Mouse (Mus musculus) neural tube, embryonic 14.5 days (tissue): ENCODE results near the gene Pdss2. TPM values are rescaled to one million over a fixed set of nuclear protein-coding genes. Genes with fewer than 3 reads are reported as not detected.

ENCODE experiments used
- ATAC-seq: fragments of 200-750 bp; cut with Nextera tagmentation; 2 replicates; pipeline ENCODE4 v1.8.0; 2017; ENCODE audit warnings: low read depth, mild to moderate bottlenecking, moderate TSS enrichment, moderate library complexity
- H3K27ac ChIP-seq: fragments of 300-500 bp; sonication (generic); 2 replicates; pipeline ENCODE4 v1.5.1; 2014; ENCODE audit warnings: low read depth, mild to moderate bottlenecking, control low read depth, low read length, moderate library complexity, mixed read lengths
- H3K27me3 ChIP-seq: fragments of 300-500 bp; sonication (generic); 2 replicates; pipeline ENCODE4 v1.6.1; 2014; ENCODE audit warnings: low read length; ENCODE audit not compliant: control insufficient read depth, insufficient read depth
- H3K36me3 ChIP-seq: fragments of 300-500 bp; sonication (generic); 2 replicates; pipeline ENCODE4 v1.6.1; 2014; ENCODE audit warnings: low read length, mixed read lengths; ENCODE audit not compliant: control insufficient read depth, insufficient read depth
- H3K4me1 ChIP-seq: fragments of 300-500 bp; sonication (generic); 2 replicates; pipeline ENCODE4 v1.6.1; 2014; ENCODE audit warnings: low read length; ENCODE audit not compliant: control insufficient read depth, insufficient read depth
- H3K4me2 ChIP-seq: fragments of 300-500 bp; sonication (generic); 2 replicates; pipeline ENCODE4 v1.6.1; 2014; ENCODE audit warnings: mild to moderate bottlenecking, low read depth, low read length, control low read depth
- H3K4me3 ChIP-seq: fragments of 300-500 bp; sonication (generic); 2 replicates; pipeline ENCODE4 v1.5.1; 2014; ENCODE audit warnings: low read depth, low read length, control low read depth, mixed read lengths
- H3K9ac ChIP-seq: fragments of 300-500 bp; sonication (generic); replicated peaks from 2 replicates; pipeline ENCODE4 v1.6.1; 2014; ENCODE audit warnings: low read depth, mild to moderate bottlenecking, control low read depth, low read length, mixed read lengths
- H3K9me3 ChIP-seq: fragments of 300-500 bp; sonication (generic); 2 replicates; pipeline ENCODE4 v1.6.1; 2016; ENCODE audit warnings: low read length; ENCODE audit not compliant: control insufficient read depth
- WGBS: fragments of 180-500 bp; shearing (Covaris S2); extraction: QIAGEN DNeasy Blood & Tissue Kit; methylation state at CpG from one replicate; pipeline ENCODE4 v1.1.7; 2014; 5-methylcytosine and 5-hydroxymethylcytosine counted together
- polyA plus RNA-seq: library from polyadenylated mRNA; unstranded; fragments of >200 nt; fragmentation: Nextera tagmentation; extraction: Ambion mirVana; gene quantifications from 2 replicates; pipeline ENCODE4 v1.2.1, GENCODE M21; 2014

The Pdss2 gene
- polyA plus RNA-seq = 14.4 and 17.3 TPM in 2 replicates

- H3K4me1 ChIP-seq = peaks cover 8% of the 10 kb centered on the region; the same call in 1 of the 2 replicates
- H3K9me3 ChIP-seq = no peaks in the 10 kb centered on the region
- H3K36me3 ChIP-seq = no peaks in the 10 kb centered on the region
- WGBS = under 1% methylated on average over 50 of the region's 50 CpGs
- peak within 1 kb of the TSS; percentile 91 for H3K4me3 ChIP-seq
- H3K4me2 ChIP-seq = peak within 1 kb of the TSS; percentile 84
- peak; percentile 98 for ATAC-seq
- H3K27me3 ChIP-seq = no peaks in the 10 kb centered on the region
- peak within 1 kb of the TSS; percentile 94 for H3K27ac ChIP-seq
- H3K9ac ChIP-seq = peak within 1 kb of the TSS; percentile 92
Observed at GRCm38 (mm10) chr10:43220910-43221625, at the start of gene Pdss2. TSS of gene Pdss2 (plus strand) at chr10:43221486.

- peak overlapping the region; percentile 96 for H3K4me2 ChIP-seq
- no peaks in the 10 kb centered on the region for H3K36me3 ChIP-seq
- no peak for ATAC-seq
- peak overlapping the region; percentile 83 for H3K9ac ChIP-seq
- peaks cover 28% of the 10 kb centered on the region for H3K4me1 ChIP-seq
- H3K9me3 ChIP-seq = no peaks in the 10 kb centered on the region
- WGBS = 4% methylated on average over 7 of the region's 7 CpGs
- peak overlapping the region; percentile 84 for H3K4me3 ChIP-seq
- H3K27me3 ChIP-seq = no peaks in the 10 kb centered on the region
- no peak overlapping the region for H3K27ac ChIP-seq
Observed at GRCm38 (mm10) chr10:43172066-43172465, 49.2 kb upstream of the Pdss2 start.

DNA sequence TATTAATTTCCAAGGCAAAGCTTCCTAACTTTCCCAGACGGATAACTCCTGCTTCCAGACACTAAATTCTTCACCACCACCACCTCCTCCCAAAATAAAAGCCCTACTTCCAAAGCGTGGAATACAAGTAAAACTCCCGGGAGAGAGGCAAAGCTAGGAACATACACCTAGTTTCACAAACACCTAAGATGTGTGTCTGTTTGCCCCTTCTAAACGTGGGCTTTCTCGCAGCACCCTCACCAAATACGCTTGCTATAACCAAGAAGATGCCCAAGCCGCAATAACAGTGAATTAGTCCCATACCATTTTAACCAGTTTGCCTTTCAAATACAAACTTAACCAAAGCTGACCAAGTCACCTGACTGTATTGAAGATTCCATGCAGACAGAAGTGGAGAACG lies 48.7 kb upstream of the Pdss2 start:
- no peaks in the 10 kb centered on the region for H3K9me3 ChIP-seq
- no peak overlapping the region for H3K27ac ChIP-seq
- 4% methylated on average over 8 of the region's 8 CpGs for WGBS
- H3K4me3 ChIP-seq = peak overlapping the region; percentile 84
- ATAC-seq = no peak
- peaks cover 26% of the 10 kb centered on the region for H3K4me1 ChIP-seq
- H3K9ac ChIP-seq = peak overlapping the region; percentile 83
- no peaks in the 10 kb centered on the region for H3K36me3 ChIP-seq
- no peaks in the 10 kb centered on the region for H3K27me3 ChIP-seq
- peak overlapping the region; percentile 96 for H3K4me2 ChIP-seq

DNA sequence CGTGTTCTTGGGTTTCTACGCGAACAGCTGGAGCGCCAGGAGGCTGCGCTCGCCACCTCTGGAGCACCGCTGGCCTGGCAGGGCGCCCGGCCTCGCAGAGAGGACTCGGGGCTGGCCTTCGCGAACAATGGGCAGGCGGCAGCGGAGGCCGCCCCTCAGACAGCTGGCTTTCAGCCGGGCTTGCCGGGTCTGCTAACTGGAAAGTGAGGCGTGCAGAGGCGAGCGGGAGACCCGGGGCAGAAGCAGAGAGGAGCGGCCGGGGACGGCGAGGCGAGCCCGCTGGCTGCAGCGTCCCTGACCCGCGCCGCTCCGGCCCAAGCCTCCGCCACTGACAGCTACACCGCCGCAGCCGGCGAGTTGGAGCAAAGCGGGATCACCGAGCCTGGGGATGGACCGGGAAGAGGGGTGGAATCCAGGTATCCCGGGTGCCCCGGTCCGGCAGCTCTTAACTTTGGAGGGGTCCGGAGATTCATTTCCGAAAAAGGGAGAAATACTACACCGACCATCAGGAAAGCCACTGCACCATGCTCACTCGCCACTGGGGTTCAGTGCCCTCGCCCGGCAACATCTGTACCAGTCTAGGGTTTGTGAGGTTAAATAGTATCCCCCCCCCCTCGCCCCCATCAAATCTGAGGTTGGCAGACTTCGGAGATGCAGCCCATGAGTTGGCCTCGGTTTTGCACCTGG lies 48.0 kb upstream of the Pdss2 start:
- peak overlapping the region; percentile 83 for H3K9ac ChIP-seq
- ATAC-seq = peak; percentile 13; the same call in 1 of the 2 replicates
- H3K9me3 ChIP-seq = no peaks in the 10 kb centered on the region
- H3K27ac ChIP-seq = peak overlapping the region; percentile 96
- H3K36me3 ChIP-seq = no peaks in the 10 kb centered on the region
- H3K4me2 ChIP-seq = peak overlapping the region; percentile 96
- WGBS = 0% methylated on average over 53 of the region's 53 CpGs
- peak overlapping the region; percentile 84 for H3K4me3 ChIP-seq
- no peaks in the 10 kb centered on the region for H3K27me3 ChIP-seq
- H3K4me1 ChIP-seq = peaks cover 22% of the 10 kb centered on the region

GRCm38 (mm10) chr10:43173828-43174325 lies 47.4 kb upstream of the Pdss2 start:
- H3K4me3 ChIP-seq = peak overlapping the region; percentile 84
- H3K27ac ChIP-seq = peak overlapping the region; percentile 96
- 2% methylated on average over 26 of the region's 38 CpGs for WGBS
- peak overlapping the region; percentile 83 for H3K9ac ChIP-seq
- H3K4me2 ChIP-seq = peak overlapping the region; percentile 96
- ATAC-seq = peak; percentile 73
- H3K4me1 ChIP-seq = peaks cover 22% of the 10 kb centered on the region
- no peaks in the 10 kb centered on the region for H3K27me3 ChIP-seq
- H3K9me3 ChIP-seq = no peaks in the 10 kb centered on the region
- H3K36me3 ChIP-seq = no peaks in the 10 kb centered on the region

DNA sequence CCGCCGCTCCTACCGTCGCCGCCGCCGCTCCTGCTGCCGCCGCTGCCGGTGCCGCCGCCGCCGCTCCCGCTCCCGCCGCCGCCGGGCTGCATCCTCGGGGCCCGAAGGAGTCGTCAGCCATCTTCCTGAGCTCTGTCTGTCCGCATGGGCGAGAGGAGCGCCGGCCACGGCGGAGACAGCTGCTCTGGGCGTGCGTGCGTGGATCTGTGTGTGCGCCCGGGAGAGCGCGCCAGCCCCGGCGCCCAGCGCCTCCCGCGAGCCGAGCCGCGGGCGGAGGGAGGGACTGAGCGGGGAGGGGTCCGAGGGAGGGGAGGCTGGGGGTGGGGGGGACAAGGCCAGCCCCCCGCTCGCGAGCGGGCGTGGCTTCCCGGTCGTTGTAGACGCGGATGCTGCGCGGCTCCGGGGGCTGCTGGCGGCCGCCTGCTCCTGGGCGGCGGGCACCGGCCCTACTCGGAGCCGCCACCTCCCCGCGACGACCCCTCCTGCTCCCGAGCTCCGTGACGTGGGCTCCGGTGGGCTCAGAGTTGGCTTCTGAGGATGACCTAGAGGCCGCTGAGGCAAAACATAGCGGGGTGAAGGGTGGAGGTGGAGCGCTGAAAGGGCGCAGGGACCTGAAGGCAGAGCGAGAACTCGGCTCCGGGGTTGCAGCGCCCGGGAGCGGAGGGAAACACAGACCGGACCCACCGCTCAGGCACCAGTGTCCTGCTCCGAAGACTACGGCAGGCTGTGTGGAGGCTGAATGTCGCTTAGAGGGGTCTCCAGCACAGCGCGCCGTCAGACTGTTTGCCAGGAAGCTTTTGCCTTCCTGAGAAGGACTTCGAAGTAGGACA lies 46.7 kb upstream of the Pdss2 start, which contains the start of the genes Sobp and 9030612E09Rik:
Sobp (minus strand) TSS at position 205 of the 830 bp plus-strand sequence.
9030612E09Rik (plus strand) TSS at position 379 of the 830 bp plus-strand sequence.
- ATAC-seq = peak; percentile 90
- H3K4me1 ChIP-seq = peaks cover 22% of the 10 kb centered on the region
- peak within 1 kb of the TSS; percentile 96 for H3K4me2 ChIP-seq
- H3K27ac ChIP-seq = peak within 1 kb of the TSS; percentile 96
- peak within 1 kb of the TSS; percentile 83 for H3K9ac ChIP-seq
- no peaks in the 10 kb centered on the region for H3K27me3 ChIP-seq
- H3K9me3 ChIP-seq = no peaks in the 10 kb centered on the region
- WGBS = under 1% methylated on average over 60 of the region's 91 CpGs
- no peaks in the 10 kb centered on the region for H3K36me3 ChIP-seq
- peak within 1 kb of the TSS; percentile 84 for H3K4me3 ChIP-seq

- H3K9me3 ChIP-seq = no peaks in the 10 kb centered on the region
- peak overlapping the region; percentile 83 for H3K9ac ChIP-seq
- H3K4me2 ChIP-seq = peak overlapping the region; percentile 96
- H3K27me3 ChIP-seq = no peaks in the 10 kb centered on the region
- no peaks in the 10 kb centered on the region for H3K36me3 ChIP-seq
- peak overlapping the region; percentile 96 for H3K27ac ChIP-seq
- peak; percentile 60 for ATAC-seq
- H3K4me3 ChIP-seq = peak overlapping the region; percentile 84
- H3K4me1 ChIP-seq = peaks cover 22% of the 10 kb centered on the region
- WGBS = under 1% methylated on average over 18 of the region's 18 CpGs
Observed at GRCm38 (mm10) chr10:43175156-43175601, 46.1 kb upstream of the Pdss2 start.

GRCm38 (mm10) chr10:43180313-43180912 lies 40.9 kb upstream of the Pdss2 start:
- Histone ChIP-seq H3K27me3 (no peaks in the 10 kb centered on the region), H3K9ac (no peak overlapping the region), H3K4me3 (no peak overlapping the region), H3K4me2 (no peak overlapping the region), H3K9me3 (no peaks in the 10 kb centered on the region), H3K27ac (peak overlapping the region; percentile 57; the same call in 1 of the 2 replicates), H3K4me1 (peaks cover 5% of the 10 kb centered on the region; the same call in 1 of the 2 replicates), H3K36me3 (no peaks in the 10 kb centered on the region)
- WGBS = 32% methylated on average over 5 of the region's 5 CpGs
- peak; percentile 86 for ATAC-seq
